Mouse (Mus musculus): ENCODE data around the gene Nab2. TPM values are rescaled to one million over a fixed set of nuclear protein-coding genes. Genes with fewer than 3 reads are reported as not detected.

Gene Nab2
- polyA plus RNA-seq, 1 experiment from 2014 or later = 28.8 TPM

- Histone ChIP-seq H3K27me3 (ENCODE audit: insufficient read depth, low read length) (no peaks in the 10 kb centered on the region), H3K27ac (ENCODE audit: low read length) (peak overlapping the region; percentile 49; the same call in 1 of the 2 replicates)
- 47% methylated on average over 5 of the region's 5 CpGs for WGBS
These were observed 7.6 kb upstream of the Nab2 start for GRCm38 (mm10) chr10:127675859-127676398.

GRCm38 (mm10) chr10:127674794-127675522, 6.6 kb upstream of the Nab2 start:
- WGBS = 83% methylated on average over 8 of the region's 8 CpGs
- H3K4me2 ChIP-seq (replicated peaks; ENCODE audit: low read depth, low read length) = no peak overlapping the region
- 0 out of 2 replicates have a peak overlapping the region, but pooled peaks have one; percentile 28 for H3K27ac ChIP-seq (ENCODE audit: low read length)
- no peak overlapping the region for H3K4me3 ChIP-seq (ENCODE audit: low read length)
- H3K9ac ChIP-seq (replicated peaks; ENCODE audit: low read length) = no peak overlapping the region
- H3K27me3 ChIP-seq (ENCODE audit: insufficient read depth, low read length) = no peaks in the 10 kb centered on the region
- no peaks in the 10 kb centered on the region for H3K36me3 ChIP-seq (ENCODE audit: insufficient read depth, low read length)
- peaks cover 16% of the 10 kb centered on the region; the same call in 1 of the 2 replicates for H3K4me1 ChIP-seq (ENCODE audit: insufficient read depth, low read length)
- no peak for ATAC-seq (ENCODE audit: low FRiP score, low TSS enrichment)
- no peaks in the 10 kb centered on the region for H3K9me3 ChIP-seq (ENCODE audit: low read length)

More at GRCm38 (mm10) chr10:127675859-127676398, 7.6 kb upstream of the Nab2 start:
- peak overlapping the region; percentile 71 for H3K4me3 ChIP-seq (ENCODE audit: low read length)
- peak overlapping the region; percentile 64 for H3K9ac ChIP-seq (replicated peaks; ENCODE audit: low read length)
- no peaks in the 10 kb centered on the region for H3K9me3 ChIP-seq (ENCODE audit: low read length)
- ATAC-seq (ENCODE audit: low FRiP score, low TSS enrichment) = no peak
- H3K4me1 ChIP-seq (ENCODE audit: insufficient read depth, low read length) = peaks cover 14% of the 10 kb centered on the region; the same call in 1 of the 2 replicates
- peak overlapping the region; percentile 65 for H3K4me2 ChIP-seq (replicated peaks; ENCODE audit: low read depth, low read length)
- no peaks in the 10 kb centered on the region for H3K36me3 ChIP-seq (ENCODE audit: insufficient read depth, low read length)

- Histone ChIP-seq H3K36me3 (ENCODE audit: insufficient read depth, low read length) (no peaks in the 10 kb centered on the region), H3K4me1 (ENCODE audit: insufficient read depth, low read length) (peaks cover 22% of the 10 kb centered on the region), H3K4me2 (replicated peaks; ENCODE audit: low read depth, low read length) (no peak overlapping the region), H3K9me3 (ENCODE audit: low read length) (no peaks in the 10 kb centered on the region), H3K27me3 (ENCODE audit: insufficient read depth, low read length) (no peaks in the 10 kb centered on the region), H3K27ac (ENCODE audit: low read length) (no peak overlapping the region), H3K4me3 (ENCODE audit: low read length) (no peak overlapping the region), H3K9ac (replicated peaks; ENCODE audit: low read length) (no peak overlapping the region)
- WGBS = 93% methylated on average over 6 of the region's 6 CpGs
- ATAC-seq (ENCODE audit: low FRiP score, low TSS enrichment) = no peak
These were observed 5.8 kb upstream of the Nab2 start for GRCm38 (mm10) chr10:127674046-127674655.

GRCm38 (mm10) chr10:127671276-127671675, 2.9 kb upstream of the Nab2 start:
- Histone ChIP-seq H3K4me2 (replicated peaks; ENCODE audit: low read depth, low read length) (no peak overlapping the region), H3K4me1 (ENCODE audit: insufficient read depth, low read length) (peaks cover 22% of the 10 kb centered on the region), H3K27ac (ENCODE audit: low read length) (no peak overlapping the region), H3K27me3 (ENCODE audit: insufficient read depth, low read length) (no peaks in the 10 kb centered on the region), H3K4me3 (ENCODE audit: low read length) (no peak overlapping the region), H3K9me3 (ENCODE audit: low read length) (no peaks in the 10 kb centered on the region), H3K9ac (replicated peaks; ENCODE audit: low read length) (no peak overlapping the region), H3K36me3 (ENCODE audit: insufficient read depth, low read length) (no peaks in the 10 kb centered on the region)
- no peak for ATAC-seq (ENCODE audit: low FRiP score, low TSS enrichment)
- 42% methylated on average over 2 of the region's 2 CpGs for WGBS

GRCm38 (mm10) chr10:127670185-127670584, 1.8 kb upstream of the Nab2 start:
- Histone ChIP-seq H3K27ac (ENCODE audit: low read length) (peak overlapping the region; percentile 6; the same call in 1 of the 2 replicates), H3K9me3 (ENCODE audit: low read length) (no peaks in the 10 kb centered on the region), H3K36me3 (ENCODE audit: insufficient read depth, low read length) (no peaks in the 10 kb centered on the region), H3K27me3 (ENCODE audit: insufficient read depth, low read length) (no peaks in the 10 kb centered on the region), H3K4me2 (replicated peaks; ENCODE audit: low read depth, low read length) (no peak overlapping the region), H3K9ac (replicated peaks; ENCODE audit: low read length) (no peak overlapping the region), H3K4me1 (ENCODE audit: insufficient read depth, low read length) (peaks cover 25% of the 10 kb centered on the region), H3K4me3 (ENCODE audit: low read length) (no peak overlapping the region)
- ATAC-seq (ENCODE audit: low FRiP score, low TSS enrichment) = no peak
- WGBS = 86% methylated on average over 2 of the region's 2 CpGs

- Histone ChIP-seq H3K27me3 (ENCODE audit: insufficient read depth, low read length) (no peaks in the 10 kb centered on the region), H3K9ac (replicated peaks; ENCODE audit: low read length) (peak overlapping the region; percentile 75; the same call in 1 of the 2 replicates), H3K27ac (ENCODE audit: low read length) (peak overlapping the region; percentile 98), H3K4me1 (ENCODE audit: insufficient read depth, low read length) (peaks cover 35% of the 10 kb centered on the region), H3K4me2 (replicated peaks; ENCODE audit: low read depth, low read length) (peak overlapping the region; percentile 80), H3K4me3 (ENCODE audit: low read length) (peak overlapping the region; percentile 62), H3K9me3 (ENCODE audit: low read length) (no peaks in the 10 kb centered on the region), H3K36me3 (ENCODE audit: insufficient read depth, low read length) (peaks cover 4% of the 10 kb centered on the region; the same call in 1 of the 2 replicates)
- no peak for ATAC-seq (ENCODE audit: low FRiP score, low TSS enrichment)
- 12% methylated on average over 7 of the region's 7 CpGs for WGBS
These were observed 802 bp upstream of the Nab2 start for GRCm38 (mm10) chr10:127669170-127669569.

- under 1% methylated on average over 35 of the region's 35 CpGs for WGBS
- peak overlapping the region; percentile 75 for H3K9ac ChIP-seq (replicated peaks; ENCODE audit: low read length)
- H3K36me3 ChIP-seq (ENCODE audit: insufficient read depth, low read length) = peaks cover 4% of the 10 kb centered on the region; the same call in 1 of the 2 replicates
- peaks cover 52% of the 10 kb centered on the region for H3K4me1 ChIP-seq (ENCODE audit: insufficient read depth, low read length)
- H3K4me3 ChIP-seq (ENCODE audit: low read length) = peak overlapping the region; percentile 62
- peak overlapping the region; percentile 98 for H3K27ac ChIP-seq (ENCODE audit: low read length)
- peak; percentile 68 for ATAC-seq (ENCODE audit: low FRiP score, low TSS enrichment)
- H3K27me3 ChIP-seq (ENCODE audit: insufficient read depth, low read length) = no peaks in the 10 kb centered on the region
- no peaks in the 10 kb centered on the region for H3K9me3 ChIP-seq (ENCODE audit: low read length)
- peak overlapping the region; percentile 80 for H3K4me2 ChIP-seq (replicated peaks; ENCODE audit: low read depth, low read length)
These were observed 887 bp downstream of the Nab2 start for GRCm38 (mm10) chr10:127667269-127668092.

GRCm38 (mm10) chr10:127666501-127667268, 1.7 kb downstream of the Nab2 start, which contains the start of gene Nemp1:
Gene Nemp1, plus strand, starts transcription at chr10:127666901.
- H3K4me1 ChIP-seq (ENCODE audit: insufficient read depth, low read length) = peaks cover 60% of the 10 kb centered on the region
- no peaks in the 10 kb centered on the region for H3K27me3 ChIP-seq (ENCODE audit: insufficient read depth, low read length)
- peak; percentile 76 for ATAC-seq (ENCODE audit: low FRiP score, low TSS enrichment)
- H3K9me3 ChIP-seq (ENCODE audit: low read length) = no peaks in the 10 kb centered on the region
- H3K36me3 ChIP-seq (ENCODE audit: insufficient read depth, low read length) = peaks cover 4% of the 10 kb centered on the region; the same call in 1 of the 2 replicates
- H3K9ac ChIP-seq (replicated peaks; ENCODE audit: low read length) = peak within 1 kb of the TSS; percentile 75
- peak within 1 kb of the TSS; percentile 98 for H3K27ac ChIP-seq (ENCODE audit: low read length)
- peak within 1 kb of the TSS; percentile 62 for H3K4me3 ChIP-seq (ENCODE audit: low read length)
- WGBS = under 1% methylated on average over 65 of the region's 73 CpGs
- peak within 1 kb of the TSS; percentile 80 for H3K4me2 ChIP-seq (replicated peaks; ENCODE audit: low read depth, low read length)
